Mouse (Mus musculus) cerebellum, postnatal 4 days (tissue): ENCODE data around the gene Rrp15.
A peak's percentile ranks its signal among the peaks of the same experiment; 100 is the strongest.
"Not testable (repeated sequence)": the region's sequence is repeated elsewhere in the genome, so short reads cannot be mapped to it uniquely, and the experiment has no call there.

Experiments
- DNase-seq, 2 experiments: peaks; one replicate each; pipeline ENCODE4 v3.0.0; 2022; ENCODE audit warnings: low spot score in 2 of 2, mixed read lengths in 1 of 2

Gene Rrp15

GRCm38 (mm10) chr1:186748724-186749653 is at the start of gene Rrp15:
Gene Rrp15 (minus strand): TSS chr1:186749358.
- peak; percentile 79 to 89 for DNase-seq

GRCm38 (mm10) chr1:186797991-186798390 is 48.8 kb upstream of the Rrp15 start:
- DNase-seq: no peak

- no peak for DNase-seq
Measured at GRCm38 (mm10) chr1:186785359-186785758, 36.2 kb upstream of the Rrp15 start.

GRCm38 (mm10) chr1:186780826-186781225 is 31.7 kb upstream of the Rrp15 start:
- DNase-seq: no peak

- no peak for DNase-seq
Measured at GRCm38 (mm10) chr1:186773124-186773523, 24.0 kb upstream of the Rrp15 start.

- DNase-seq: no peak
Measured at GRCm38 (mm10) chr1:186772547-186773077, 23.5 kb upstream of the Rrp15 start.

- DNase-seq: no peak
Measured at GRCm38 (mm10) chr1:186772005-186772404, 22.8 kb upstream of the Rrp15 start.

GRCm38 (mm10) chr1:186770659-186771058 is 21.5 kb upstream of the Rrp15 start:
- no peak for DNase-seq

- no peak for DNase-seq
Measured at GRCm38 (mm10) chr1:186768392-186768791, 19.2 kb upstream of the Rrp15 start.

GRCm38 (mm10) chr1:186763451-186763850 is 14.3 kb upstream of the Rrp15 start:
- DNase-seq: not testable (repeated sequence)

GRCm38 (mm10) chr1:186749675-186750283 is 621 bp upstream of the Rrp15 start:
- no peak for DNase-seq

GRCm38 (mm10) chr1:186739828-186740227 is 9.3 kb downstream of the Rrp15 start:
- no peak for DNase-seq

GRCm38 (mm10) chr1:186735537-186735936 is 13.6 kb downstream of the Rrp15 start:
- no peak for DNase-seq

- DNase-seq: no peak
Measured at GRCm38 (mm10) chr1:186733052-186733451, 16.1 kb downstream of the Rrp15 start.

- DNase-seq: no peak
Measured at GRCm38 (mm10) chr1:186728778-186729177, 20.4 kb downstream of the Rrp15 start.

- no peak for DNase-seq
Measured at GRCm38 (mm10) chr1:186726117-186726516, 23.0 kb downstream of the Rrp15 start.

GRCm38 (mm10) chr1:186722299-186722698 is 26.9 kb downstream of the Rrp15 start:
- DNase-seq: no peak

- peak; percentile 74 to 89 for DNase-seq
Measured at GRCm38 (mm10) chr1:186721846-186722245, 27.3 kb downstream of the Rrp15 start.

- no peak for DNase-seq
Measured at GRCm38 (mm10) chr1:186721166-186721565, 28.0 kb downstream of the Rrp15 start.

GRCm38 (mm10) chr1:186719708-186720107 is 29.4 kb downstream of the Rrp15 start:
- DNase-seq: no peak

- no peak for DNase-seq
Measured at GRCm38 (mm10) chr1:186718881-186719280, 30.3 kb downstream of the Rrp15 start.
